Mouse (Mus musculus): ENCODE measurements around the gene Slc23a2. TPM values are rescaled to one million over a fixed set of nuclear protein-coding genes. Genes with fewer than 3 reads are reported as not detected.

The Slc23a2 gene
- polyA plus RNA-seq, 1 experiment from 2014 or later = 16.6 TPM

- Histone ChIP-seq H3K36me3 (ENCODE audit: poor library complexity, severe bottlenecking) (no peaks in the 10 kb centered on the region), H3K4me3 (no peak overlapping the region), H3K27ac (no peak overlapping the region), H3K4me2 (no peak overlapping the region), H3K9ac (no peak overlapping the region), H3K9me3 (replicated peaks) (no peaks in the 10 kb centered on the region), H3K27me3 (no peaks in the 10 kb centered on the region), H3K4me1 (peaks cover 23% of the 10 kb centered on the region)
- 87% methylated on average over 7 of the region's 7 CpGs for WGBS
- ATAC-seq = no peak
These were observed 14.9 kb downstream of the Slc23a2 start for GRCm38 (mm10) chr2:132129980-132130379.

- Histone ChIP-seq H3K27me3 (no peaks in the 10 kb centered on the region), H3K36me3 (ENCODE audit: poor library complexity, severe bottlenecking) (no peaks in the 10 kb centered on the region), H3K9ac (no peak overlapping the region), H3K4me2 (no peak overlapping the region), H3K4me3 (no peak overlapping the region), H3K27ac (no peak overlapping the region), H3K4me1 (peaks cover 21% of the 10 kb centered on the region), H3K9me3 (replicated peaks) (no peaks in the 10 kb centered on the region)
- 83% methylated on average over 7 of the region's 7 CpGs for WGBS
- ATAC-seq = no peak
These were observed 15.7 kb downstream of the Slc23a2 start for GRCm38 (mm10) chr2:132129247-132129646.

GRCm38 (mm10) chr2:132127904-132128303 lies 17.0 kb downstream of the Slc23a2 start:
- WGBS = 43% methylated on average over 10 of the region's 10 CpGs
- Histone ChIP-seq H3K9me3 (replicated peaks) (no peaks in the 10 kb centered on the region), H3K27me3 (no peaks in the 10 kb centered on the region), H3K36me3 (ENCODE audit: poor library complexity, severe bottlenecking) (no peaks in the 10 kb centered on the region), H3K4me1 (peaks cover 14% of the 10 kb centered on the region), H3K4me3 (no peak overlapping the region), H3K4me2 (no peak overlapping the region), H3K9ac (0 out of 2 replicates have a peak overlapping the region, but pooled peaks have one; percentile 17), H3K27ac (no peak overlapping the region)
- ATAC-seq = no peak

GRCm38 (mm10) chr2:132126292-132126691 lies 18.6 kb downstream of the Slc23a2 start:
- no peaks in the 10 kb centered on the region for H3K36me3 ChIP-seq (ENCODE audit: poor library complexity, severe bottlenecking)
- H3K4me2 ChIP-seq = no peak overlapping the region
- no peak overlapping the region for H3K9ac ChIP-seq
- H3K27ac ChIP-seq = no peak overlapping the region
- peaks cover 8% of the 10 kb centered on the region for H3K4me1 ChIP-seq
- 93% methylated on average over 1 of the region's 1 CpGs for WGBS
- no peak overlapping the region for H3K4me3 ChIP-seq
- ATAC-seq = no peak
- no peaks in the 10 kb centered on the region for H3K27me3 ChIP-seq
- no peaks in the 10 kb centered on the region for H3K9me3 ChIP-seq (replicated peaks)

GRCm38 (mm10) chr2:132123063-132123462 lies 21.8 kb downstream of the Slc23a2 start:
- Histone ChIP-seq H3K27ac (no peak overlapping the region), H3K9me3 (replicated peaks) (no peaks in the 10 kb centered on the region), H3K4me3 (no peak overlapping the region), H3K27me3 (no peaks in the 10 kb centered on the region), H3K9ac (no peak overlapping the region), H3K4me2 (no peak overlapping the region), H3K4me1 (peaks cover 4% of the 10 kb centered on the region; the same call in 1 of the 2 replicates), H3K36me3 (ENCODE audit: poor library complexity, severe bottlenecking) (no peaks in the 10 kb centered on the region)
- WGBS = 63% methylated on average over 4 of the region's 4 CpGs
- ATAC-seq = no peak

DNA sequence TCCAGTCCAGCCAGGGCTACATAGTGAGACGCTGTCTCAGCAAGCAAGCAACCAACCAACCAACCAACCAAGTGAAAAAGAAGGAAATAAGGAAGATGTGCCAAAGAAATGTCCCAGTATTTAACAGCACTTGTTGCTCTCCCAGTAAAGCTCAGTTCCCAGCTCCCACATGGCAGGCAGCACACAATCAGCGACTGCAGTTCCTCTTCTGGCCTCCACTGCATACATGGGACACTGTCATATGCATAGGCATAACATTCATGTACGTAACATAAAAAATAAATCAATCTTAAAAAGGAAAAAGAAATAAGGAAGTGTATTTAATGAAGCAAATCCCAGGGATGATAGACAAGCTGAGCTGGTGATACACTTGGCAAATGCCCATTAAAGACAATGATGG lies 23.9 kb downstream of the Slc23a2 start:
- Histone ChIP-seq H3K4me2 (no peak overlapping the region), H3K27me3 (no peaks in the 10 kb centered on the region), H3K9ac (no peak overlapping the region), H3K36me3 (ENCODE audit: poor library complexity, severe bottlenecking) (no peaks in the 10 kb centered on the region), H3K9me3 (replicated peaks) (no peaks in the 10 kb centered on the region), H3K27ac (no peak overlapping the region), H3K4me3 (no peak overlapping the region), H3K4me1 (no peaks in the 10 kb centered on the region)
- 92% methylated on average over 3 of the region's 3 CpGs for WGBS
- ATAC-seq = no peak

GRCm38 (mm10) chr2:132118646-132119045 lies 26.3 kb downstream of the Slc23a2 start:
- WGBS = 85% methylated on average over 1 of the region's 1 CpGs
- H3K4me1 ChIP-seq = no peaks in the 10 kb centered on the region; the same call in 1 of the 2 replicates
- no peak for ATAC-seq

GRCm38 (mm10) chr2:132115936-132116335 lies 29.0 kb downstream of the Slc23a2 start:
- no peaks in the 10 kb centered on the region for H3K36me3 ChIP-seq (ENCODE audit: poor library complexity, severe bottlenecking)
- H3K27me3 ChIP-seq = no peaks in the 10 kb centered on the region
- H3K4me3 ChIP-seq = no peak overlapping the region
- 90% methylated on average over 5 of the region's 5 CpGs for WGBS
- H3K4me1 ChIP-seq = no peaks in the 10 kb centered on the region; the same call in 1 of the 2 replicates
- H3K9me3 ChIP-seq (replicated peaks) = no peaks in the 10 kb centered on the region
- no peak overlapping the region for H3K4me2 ChIP-seq
- no peak for ATAC-seq
- no peak overlapping the region for H3K27ac ChIP-seq
- no peak overlapping the region for H3K9ac ChIP-seq

More at GRCm38 (mm10) chr2:132118646-132119045, 26.3 kb downstream of the Slc23a2 start:
- Histone ChIP-seq H3K4me2 (no peak overlapping the region), H3K27ac (no peak overlapping the region), H3K9ac (no peak overlapping the region), H3K27me3 (no peaks in the 10 kb centered on the region), H3K4me3 (no peak overlapping the region), H3K9me3 (replicated peaks) (no peaks in the 10 kb centered on the region), H3K36me3 (ENCODE audit: poor library complexity, severe bottlenecking) (no peaks in the 10 kb centered on the region)

GRCm38 (mm10) chr2:132115344-132115743 lies 29.6 kb downstream of the Slc23a2 start:
- 73% methylated on average over 6 of the region's 6 CpGs for WGBS
- Histone ChIP-seq H3K4me3 (no peak overlapping the region), H3K9ac (no peak overlapping the region), H3K27me3 (no peaks in the 10 kb centered on the region), H3K27ac (no peak overlapping the region), H3K4me1 (no peaks in the 10 kb centered on the region; the same call in 1 of the 2 replicates), H3K36me3 (ENCODE audit: poor library complexity, severe bottlenecking) (no peaks in the 10 kb centered on the region), H3K4me2 (no peak overlapping the region), H3K9me3 (replicated peaks) (no peaks in the 10 kb centered on the region)
- no peak for ATAC-seq

DNA sequence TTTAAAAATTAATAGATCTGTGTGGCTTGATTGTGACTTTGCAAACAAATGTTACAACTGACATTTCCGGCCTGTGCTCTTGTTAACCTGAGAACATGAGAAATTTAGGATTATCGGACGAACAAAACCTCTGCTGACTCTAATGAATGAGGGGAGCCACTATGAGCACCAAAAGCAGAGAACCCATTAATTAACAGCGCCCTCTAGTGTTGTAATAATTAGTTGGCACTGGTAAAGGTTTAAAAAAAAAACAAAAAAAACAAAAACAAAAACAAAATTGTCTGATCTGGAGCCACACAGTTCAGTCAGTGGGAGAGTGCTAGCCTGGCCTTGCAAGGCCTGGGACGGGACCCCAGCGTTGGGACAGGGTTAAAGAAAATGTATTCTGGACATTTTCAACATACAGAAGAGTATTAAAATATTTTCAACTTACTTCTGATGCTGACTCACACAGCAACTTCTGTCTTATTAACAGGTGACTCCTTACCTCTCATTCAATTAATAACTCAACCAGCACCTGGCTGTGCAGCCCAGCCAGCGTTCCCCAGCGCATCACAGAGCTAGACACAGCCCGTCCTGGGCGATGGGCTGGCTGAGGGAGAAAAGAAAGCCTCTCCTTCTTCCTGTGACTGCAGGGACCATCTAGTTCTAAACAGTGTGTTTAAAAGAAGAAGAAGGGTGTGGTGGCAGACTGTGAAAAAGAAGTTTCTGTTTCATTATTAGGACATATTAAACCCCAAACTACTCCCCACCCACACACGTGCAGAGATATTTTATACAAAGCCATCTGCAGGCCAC lies 30.7 kb downstream of the Slc23a2 start:
- Histone ChIP-seq H3K36me3 (ENCODE audit: poor library complexity, severe bottlenecking) (no peaks in the 10 kb centered on the region), H3K27ac (no peak overlapping the region), H3K4me3 (no peak overlapping the region), H3K4me2 (no peak overlapping the region), H3K27me3 (no peaks in the 10 kb centered on the region), H3K4me1 (no peaks in the 10 kb centered on the region; the same call in 1 of the 2 replicates), H3K9ac (no peak overlapping the region), H3K9me3 (replicated peaks) (no peaks in the 10 kb centered on the region)
- no peak for ATAC-seq
- 49% methylated on average over 11 of the region's 11 CpGs for WGBS

DNA sequence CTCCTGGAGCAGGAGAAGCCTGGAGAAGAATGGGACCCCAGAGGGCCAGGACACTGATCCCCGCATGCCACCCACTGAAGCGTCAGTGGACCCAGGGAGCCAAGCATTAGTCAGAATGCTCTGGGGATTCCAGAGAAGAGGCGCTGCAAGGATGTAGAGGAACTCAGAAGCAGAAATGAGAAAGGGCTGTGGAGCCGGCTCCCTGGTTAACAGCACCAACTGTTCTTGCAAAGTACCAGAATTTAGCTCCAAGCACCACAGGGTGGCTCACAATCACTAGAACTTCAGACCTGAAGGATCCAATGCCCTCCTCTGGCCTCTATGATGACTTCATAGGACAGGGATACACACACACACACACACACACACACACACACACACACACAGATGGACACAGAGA lies 32.6 kb downstream of the Slc23a2 start:
- ATAC-seq = no peak
- H3K9me3 ChIP-seq (replicated peaks) = no peaks in the 10 kb centered on the region
- peaks cover 8% of the 10 kb centered on the region; the same call in 1 of the 2 replicates for H3K4me1 ChIP-seq
- no peak overlapping the region for H3K4me3 ChIP-seq
- no peak overlapping the region for H3K27ac ChIP-seq
- no peaks in the 10 kb centered on the region for H3K36me3 ChIP-seq (ENCODE audit: poor library complexity, severe bottlenecking)
- 90% methylated on average over 4 of the region's 4 CpGs for WGBS
- H3K4me2 ChIP-seq = no peak overlapping the region
- H3K27me3 ChIP-seq = no peaks in the 10 kb centered on the region
- H3K9ac ChIP-seq = no peak overlapping the region

DNA sequence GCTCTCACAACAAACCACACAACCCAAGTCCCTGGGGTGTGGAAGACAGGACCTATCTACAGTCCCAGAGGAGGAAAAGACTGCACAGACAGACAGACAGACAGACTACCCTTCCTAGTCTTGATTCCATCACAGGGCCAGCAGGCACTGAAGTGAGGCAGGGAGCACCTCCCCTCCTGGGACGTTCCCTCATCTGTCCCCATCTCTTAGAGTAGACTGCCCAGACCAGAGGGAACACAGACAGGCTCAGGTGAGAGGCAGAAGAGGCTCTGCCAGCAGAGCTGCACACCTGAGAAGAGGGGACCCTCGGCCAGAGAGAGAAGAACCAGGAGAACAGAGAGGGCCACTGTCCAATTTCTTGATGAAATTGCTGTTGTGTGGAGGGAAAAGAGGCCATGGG lies 33.0 kb downstream of the Slc23a2 start:
- 67% methylated on average over 2 of the region's 2 CpGs for WGBS
- H3K9ac ChIP-seq = no peak overlapping the region
- H3K4me3 ChIP-seq = no peak overlapping the region
- H3K27me3 ChIP-seq = no peaks in the 10 kb centered on the region
- no peak for ATAC-seq
- peaks cover 8% of the 10 kb centered on the region; the same call in 1 of the 2 replicates for H3K4me1 ChIP-seq
- no peaks in the 10 kb centered on the region for H3K9me3 ChIP-seq (replicated peaks)
- no peak overlapping the region for H3K27ac ChIP-seq
- H3K36me3 ChIP-seq (ENCODE audit: poor library complexity, severe bottlenecking) = no peaks in the 10 kb centered on the region
- no peak overlapping the region for H3K4me2 ChIP-seq
